Mouse (Mus musculus): ENCODE data around the gene Hfm1. TPM values are rescaled to one million over a fixed set of nuclear protein-coding genes. Genes with fewer than 3 reads are reported as not detected.

The Hfm1 gene
- total RNA-seq, 2 experiments from 2014 or later, result 3.9 to 5.2 TPM

DNA sequence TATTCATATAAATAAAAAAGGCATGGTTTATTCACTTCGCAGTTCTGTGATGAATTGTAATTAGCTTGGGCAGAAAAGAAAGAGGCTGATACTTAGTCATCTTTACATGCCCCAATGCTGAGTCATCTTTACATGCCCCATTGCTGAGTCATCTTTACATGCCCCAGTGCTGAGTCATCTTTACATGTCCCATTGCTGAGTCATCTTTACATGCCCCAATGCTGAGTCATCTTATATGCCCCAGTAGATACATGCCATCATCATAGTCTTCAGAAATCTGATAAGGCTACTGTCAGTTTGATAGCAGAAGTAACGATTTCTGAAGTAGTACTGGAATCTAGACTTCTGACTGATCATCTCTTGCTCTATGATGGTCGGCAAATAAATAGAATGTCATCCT, 72.8 kb downstream of the Hfm1 start:
- intact Hi-C loops (cut with DNase I), result no loop called here
- DNase-seq, result no peak

DNA sequence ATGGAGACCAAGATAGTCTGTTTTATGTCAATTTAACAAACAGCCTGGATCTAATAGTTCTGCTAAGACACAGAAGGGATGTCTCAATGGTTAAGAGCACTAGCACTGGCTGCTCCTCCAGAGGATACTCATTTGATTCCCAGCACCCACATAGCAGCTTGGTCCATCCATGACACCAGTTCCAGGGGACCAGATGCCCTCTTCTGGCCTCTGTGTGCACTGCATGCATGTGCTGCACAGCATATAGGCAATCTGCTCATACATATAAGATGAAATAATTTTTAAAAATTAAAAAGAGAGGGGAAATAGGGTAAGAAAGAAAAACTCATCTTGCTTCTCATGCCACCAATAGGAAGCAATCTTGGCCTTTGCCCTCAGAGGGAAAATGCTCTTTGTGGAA, 79.1 kb downstream of the Hfm1 start:
- intact Hi-C loops (cut with DNase I), result no loop called here

DNA sequence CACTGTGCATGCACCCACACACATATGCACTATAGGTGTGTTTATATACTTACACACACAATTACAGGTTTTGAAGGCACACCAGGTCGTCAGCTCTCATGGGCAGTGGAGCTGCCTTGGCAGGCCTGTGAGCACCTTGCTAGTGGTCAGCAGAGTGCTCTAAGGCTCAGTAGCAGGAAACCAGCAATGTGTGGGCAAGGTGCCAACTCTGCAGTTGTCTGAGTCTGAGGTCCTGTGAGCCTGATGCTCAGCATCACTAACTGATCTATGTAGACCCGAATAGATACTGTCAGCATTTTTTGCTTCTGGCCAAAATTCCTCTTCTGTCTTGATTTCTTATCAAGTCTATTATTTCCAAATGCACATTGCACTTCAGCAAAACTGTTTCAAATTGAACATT, 82.2 kb downstream of the Hfm1 start:
- peak; percentile 26 for DNase-seq
- intact Hi-C loops (cut with DNase I), result no loop called here

More for the DNA sequence above, 79.1 kb downstream of the Hfm1 start:
- DNase-seq, result no peak

DNA sequence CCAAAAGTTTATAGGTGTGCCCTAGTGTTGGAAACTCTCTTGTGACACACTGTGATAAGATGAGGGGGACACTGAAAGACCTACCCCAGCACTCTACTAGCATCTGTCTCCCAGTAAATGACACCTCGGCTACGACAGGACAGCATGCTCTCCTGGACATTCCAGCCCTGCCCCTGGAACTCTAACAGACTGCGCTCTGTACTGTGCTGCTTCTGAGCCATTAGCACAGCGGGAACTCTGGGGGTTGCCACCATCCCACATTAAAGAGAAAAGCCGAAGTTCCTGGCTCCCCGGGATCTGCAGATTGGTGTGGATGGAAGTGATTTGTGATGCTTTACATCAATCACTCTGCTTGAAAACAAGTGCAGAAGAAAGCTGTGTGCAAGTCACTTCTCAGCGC, 93.1 kb downstream of the Hfm1 start:
- DNase-seq, result no peak
- intact Hi-C loops (cut with DNase I), result no loop called here

DNA sequence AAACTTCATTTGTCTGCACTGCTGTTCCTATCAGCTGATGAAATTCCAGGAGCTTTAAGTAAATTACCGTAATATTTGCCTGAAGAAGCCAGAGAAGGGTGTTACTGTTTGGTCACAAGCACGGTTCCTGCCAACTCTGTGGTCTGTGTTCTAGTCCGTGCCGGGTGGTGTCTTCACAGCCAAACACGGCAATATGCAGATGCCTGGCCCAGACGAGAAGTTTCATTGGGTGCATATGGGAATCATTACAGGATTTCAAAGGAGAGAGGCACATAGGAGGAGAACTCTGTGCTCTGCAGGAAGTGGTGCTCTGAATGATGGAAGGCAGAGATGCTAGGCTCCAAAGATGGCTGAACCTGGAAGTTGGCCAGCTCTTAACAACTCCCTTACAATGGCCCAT, 94.7 kb downstream of the Hfm1 start:
- intact Hi-C loops (cut with DNase I), result no loop called here
- DNase-seq, result no peak

DNA sequence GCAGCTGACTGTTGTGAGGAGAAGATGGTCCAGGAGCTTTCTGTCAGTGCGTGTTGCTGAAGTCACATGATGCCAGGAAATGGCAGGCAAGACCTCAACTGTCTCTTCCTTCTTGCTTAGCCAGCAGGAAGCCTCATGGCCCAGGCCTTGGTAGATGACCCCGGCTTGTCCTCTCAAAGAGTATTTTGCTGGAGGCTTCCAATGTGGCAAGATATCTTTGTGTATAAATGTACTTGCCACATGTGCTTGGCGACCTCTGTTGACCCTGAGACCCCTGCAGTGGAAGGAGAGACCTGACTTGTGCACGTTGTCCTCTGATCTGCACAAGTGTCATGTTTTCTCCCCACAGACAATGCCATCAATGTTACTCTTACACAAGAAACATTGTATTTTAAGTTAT, 95.3 kb downstream of the Hfm1 start:
- intact Hi-C loops (cut with DNase I), result no loop called here
- DNase-seq, result no peak

DNA sequence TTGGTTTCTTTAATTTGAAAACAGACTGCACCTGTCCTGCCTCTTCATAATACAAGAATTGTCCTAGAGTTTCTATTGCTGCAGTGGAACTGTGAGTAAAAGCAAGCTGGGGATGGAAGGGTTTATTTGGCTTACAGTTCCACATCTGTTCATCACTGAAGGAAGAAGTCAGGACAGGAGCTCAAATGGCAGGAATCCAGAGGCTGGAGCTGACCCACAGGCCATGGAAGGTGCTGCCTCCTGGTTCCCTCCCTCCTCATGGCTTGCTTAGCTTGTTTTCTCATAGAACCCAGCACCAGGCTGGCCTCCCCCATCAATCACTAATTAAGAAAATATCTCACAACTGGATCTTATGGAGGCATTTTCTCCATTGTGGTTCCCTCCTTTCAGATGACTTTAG, 99.4 kb downstream of the Hfm1 start:
- intact Hi-C loops (cut with DNase I), result no loop called here
- no peak for DNase-seq

DNA sequence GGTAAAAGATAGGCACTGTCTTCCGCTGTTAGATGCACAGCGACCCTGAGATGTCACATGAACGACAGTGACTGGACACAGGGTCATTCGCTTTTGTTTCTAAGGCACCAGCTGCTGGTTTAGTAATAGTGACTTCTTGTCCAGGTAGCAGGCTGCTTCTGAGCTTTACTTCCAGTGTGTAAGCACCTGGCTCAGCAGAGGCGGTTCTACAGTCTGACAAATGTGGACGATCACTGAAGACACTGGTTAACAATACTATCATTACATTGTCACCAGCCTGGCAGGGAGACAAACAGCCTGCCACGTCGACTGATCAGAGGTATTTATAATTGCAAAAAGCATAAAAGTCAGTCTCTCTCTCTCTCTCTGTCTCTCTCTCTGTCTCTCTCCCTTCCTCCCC, 100.1 kb downstream of the Hfm1 start:
- no peak for DNase-seq
- intact Hi-C loops (cut with DNase I), result no loop called here

DNA sequence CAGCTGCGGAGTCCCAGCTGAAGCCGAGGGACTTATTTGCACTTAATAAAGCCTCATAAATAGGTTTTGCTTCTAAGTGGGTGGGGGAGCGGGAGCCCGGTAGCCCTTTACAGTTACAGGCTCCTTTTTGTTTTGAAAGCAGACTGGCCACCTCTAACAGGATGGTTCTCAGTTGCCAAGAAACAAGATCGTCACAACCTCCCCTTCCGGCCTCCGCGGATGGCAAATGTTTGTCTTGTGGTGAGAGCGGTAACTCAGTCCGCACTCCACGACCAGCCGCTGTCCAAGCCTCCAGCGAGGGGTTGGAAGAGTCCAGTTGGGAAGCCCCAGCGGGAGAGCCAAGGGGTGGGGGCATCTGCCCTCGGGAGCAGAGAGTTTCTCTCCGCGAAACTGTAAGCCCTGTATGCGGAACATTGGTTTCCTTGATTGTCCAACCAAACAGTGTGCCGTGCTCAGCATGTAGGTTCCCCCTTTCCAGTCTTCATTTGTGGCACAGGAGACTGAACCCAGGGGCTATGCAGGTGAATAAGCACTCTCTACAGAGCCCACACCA, 100.7 kb downstream of the Hfm1 start:
- DNase-seq, result peak; percentile 23
- intact Hi-C loops (cut with DNase I), result no loop called here

DNA sequence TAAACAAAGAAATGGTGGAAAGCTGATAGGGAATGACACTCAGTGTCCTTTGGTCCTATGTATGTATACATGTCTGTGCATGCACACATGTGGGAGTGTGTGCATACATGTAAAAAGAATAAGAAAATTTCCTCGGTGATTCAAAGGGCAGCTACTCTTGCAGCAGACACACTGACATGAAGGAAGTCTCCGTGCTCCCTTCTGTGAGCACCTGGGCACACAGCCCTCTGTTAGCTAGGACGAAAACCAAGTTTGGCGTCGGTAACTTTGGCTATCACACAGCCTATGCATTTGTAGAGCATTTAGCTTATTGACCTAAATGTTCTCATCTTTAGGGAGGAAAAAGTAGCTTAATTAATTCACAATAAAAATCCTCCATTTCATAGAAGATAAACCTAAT, 101.4 kb downstream of the Hfm1 start:
- no peak for DNase-seq
- intact Hi-C loops (cut with DNase I), result no loop called here

DNA sequence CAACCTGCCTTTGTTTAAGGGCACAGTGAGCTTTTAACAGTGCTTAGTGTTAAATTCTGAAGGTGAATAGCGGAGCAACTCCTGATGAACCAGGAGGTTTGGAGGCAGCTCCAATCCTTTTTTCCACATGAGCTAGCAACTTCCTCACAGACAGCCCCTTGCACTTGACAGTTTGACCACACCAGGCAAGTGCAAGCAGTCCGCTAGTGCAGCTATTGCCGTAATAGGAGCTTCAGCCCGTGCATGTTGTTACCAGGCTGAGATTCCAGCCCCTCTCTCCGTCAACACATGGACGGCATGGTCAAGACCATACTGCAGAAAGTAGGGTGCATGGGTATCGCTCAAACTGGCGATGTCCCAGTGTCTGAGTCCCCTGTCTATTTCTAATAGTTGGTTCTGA, 106.5 kb downstream of the Hfm1 start:
- intact Hi-C loops (cut with DNase I), result no loop called here
- DNase-seq, result no peak

DNA sequence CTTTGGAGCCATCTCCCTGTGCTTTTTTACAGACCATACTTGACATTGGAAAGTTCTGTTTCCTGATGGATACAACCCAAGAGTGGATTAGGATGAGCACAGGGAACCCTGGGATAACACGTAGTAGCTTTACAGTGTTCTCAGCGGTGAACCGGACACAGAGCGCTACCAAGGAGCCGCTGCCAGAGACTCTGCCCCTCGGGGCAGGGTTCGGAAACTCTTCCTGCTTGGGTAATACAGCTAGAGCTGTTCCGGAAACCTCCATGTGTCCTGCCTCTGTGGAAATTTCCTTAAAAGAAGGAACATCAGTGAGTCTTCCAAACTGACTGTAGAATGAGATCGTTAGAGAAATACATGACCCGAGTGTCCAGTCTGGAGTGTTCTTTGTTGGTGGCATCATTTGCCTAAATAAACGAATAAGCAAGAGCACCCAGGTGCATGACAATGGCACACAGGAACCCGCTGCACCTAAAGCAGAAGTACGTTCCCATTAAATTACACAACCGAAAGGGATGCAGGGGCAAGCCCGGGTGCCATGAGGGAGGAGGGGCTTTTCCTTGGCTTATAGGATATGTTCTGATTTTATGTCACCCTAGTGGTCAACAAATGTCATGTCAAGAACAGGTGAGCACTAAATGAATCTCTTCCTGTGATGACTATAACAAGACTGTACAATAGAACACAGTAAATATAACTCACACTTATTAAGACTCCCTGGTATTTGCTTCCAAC, 110.0 kb downstream of the Hfm1 start:
- intact Hi-C loops (cut with DNase I), result no loop called here
- DNase-seq, result no peak

DNA sequence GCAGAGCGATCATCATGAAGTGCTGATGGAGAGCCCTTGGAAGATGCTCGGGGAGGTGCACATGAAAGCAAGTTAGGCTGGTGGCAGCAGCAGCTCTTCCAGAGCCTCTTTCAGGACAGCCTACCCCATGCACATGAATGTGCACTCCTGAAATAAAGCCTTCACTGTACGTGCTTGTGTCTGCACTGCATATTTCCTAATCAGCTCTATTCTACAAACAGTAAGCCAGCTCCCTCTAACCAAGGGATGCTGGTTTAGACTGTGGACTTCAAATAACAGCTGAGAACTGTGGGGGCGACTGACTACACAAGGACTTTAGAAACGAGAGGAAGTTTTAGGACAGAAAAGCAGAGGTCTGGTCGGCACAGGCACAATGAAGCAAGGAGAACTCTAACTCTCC, 111.5 kb downstream of the Hfm1 start:
- intact Hi-C loops (cut with DNase I), result no loop called here
- no peak for DNase-seq

DNA sequence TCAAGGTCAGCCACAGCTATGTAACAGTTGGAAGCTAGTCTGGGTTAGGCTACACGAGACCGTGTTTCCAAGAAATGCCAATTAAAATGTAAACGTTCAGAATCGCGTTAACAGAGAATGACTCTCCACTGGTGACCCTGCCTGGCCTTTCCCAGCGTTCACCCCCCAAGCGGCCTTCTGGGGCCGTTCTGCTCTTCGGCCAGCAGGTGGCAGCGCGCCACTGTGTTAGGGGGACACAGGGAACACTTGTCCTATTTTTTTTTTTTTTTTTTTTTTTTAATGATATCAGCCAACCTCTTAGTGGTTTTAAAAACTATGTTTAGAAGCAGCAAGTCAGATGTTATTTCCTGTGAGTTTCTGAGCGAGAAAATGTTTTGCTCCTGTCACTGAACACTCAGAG, 123.0 kb downstream of the Hfm1 start:
- intact Hi-C loops (cut with DNase I), result loop anchor here (5.0 kb wide), 1 partner anchor 341 kb away; no protein-coding TSS in a partner anchor

DNA sequence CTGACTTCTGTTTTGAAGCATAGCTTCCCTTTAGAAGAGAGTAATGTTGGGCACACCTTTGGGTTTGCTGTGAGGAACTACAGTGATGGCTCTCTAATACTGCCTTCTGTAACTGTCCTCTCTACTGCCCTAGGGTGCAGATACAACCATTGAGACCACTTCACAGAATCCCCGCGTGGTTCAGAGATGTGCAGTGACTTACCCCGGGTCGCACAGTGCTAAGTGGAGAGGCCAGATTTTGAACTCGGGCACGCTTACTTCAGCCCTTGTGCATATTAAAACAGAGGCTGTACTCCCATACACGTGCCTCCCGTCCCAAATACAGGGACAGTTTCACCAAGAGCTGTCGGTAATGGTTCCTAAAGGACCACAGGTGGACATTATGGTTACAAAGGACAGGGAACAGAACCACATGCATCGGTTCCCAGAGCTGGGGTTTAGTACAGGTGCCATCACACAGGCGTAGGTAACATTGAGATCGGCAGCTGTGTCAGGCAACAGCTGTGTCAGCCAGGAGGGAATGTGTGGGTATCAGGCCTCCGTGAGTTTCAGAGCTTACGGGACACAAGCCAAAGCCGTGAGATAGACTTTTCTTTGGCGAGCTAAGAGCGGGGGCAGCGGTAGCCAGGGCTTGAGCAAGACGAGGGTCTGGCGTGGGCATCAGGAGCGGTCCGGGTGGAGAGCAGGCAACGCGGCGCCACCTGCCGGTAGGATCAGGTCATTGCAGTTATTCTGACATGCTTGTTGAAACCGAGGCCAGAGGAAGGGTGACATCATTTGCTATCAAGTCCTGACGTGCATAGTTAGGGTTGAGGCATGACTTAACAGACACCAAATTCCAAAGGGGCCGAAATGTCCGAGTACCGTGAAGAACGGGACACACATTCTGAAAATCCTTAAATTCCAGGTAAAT, 124.0 kb downstream of the Hfm1 start:
- peak; percentile 94 for DNase-seq

More for the DNA sequence above, 123.0 kb downstream of the Hfm1 start:
- peak; percentile 72 for DNase-seq

DNA sequence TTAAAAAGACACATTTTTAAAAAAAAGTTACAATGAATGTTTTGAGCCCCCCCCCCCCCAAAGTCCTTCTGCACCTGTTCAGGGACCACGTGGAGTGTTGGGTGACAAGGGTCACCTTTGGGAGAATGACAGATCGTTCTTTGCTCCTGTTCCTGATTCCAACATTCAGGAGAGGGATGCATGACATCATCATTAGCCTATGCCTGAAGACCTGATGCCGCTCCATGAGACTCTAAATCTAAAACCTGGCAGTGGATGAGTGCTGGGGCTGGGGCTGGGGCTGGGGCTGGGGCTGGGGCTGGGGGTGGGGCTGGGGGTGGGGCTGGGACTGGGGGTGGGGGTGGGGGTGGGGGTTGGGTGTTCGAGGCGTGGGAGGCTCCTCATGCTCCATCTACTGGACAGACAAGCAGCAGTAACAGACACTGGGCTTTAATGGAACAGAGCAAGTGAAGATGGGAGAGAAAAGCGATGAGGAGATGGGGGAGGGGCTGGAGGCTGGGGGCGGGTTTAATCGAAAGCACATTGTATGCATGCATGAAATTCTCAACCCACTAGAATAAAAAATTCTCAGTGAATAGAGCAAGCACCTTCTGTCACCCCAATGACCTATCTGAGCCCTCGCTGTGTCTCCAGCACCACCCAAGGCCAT, 124.8 kb downstream of the Hfm1 start:
- DNase-seq, result no peak
- intact Hi-C loops (cut with DNase I), result loop anchor here (5.0 kb wide), 1 partner anchor 339 kb away; no protein-coding TSS in a partner anchor

More for the DNA sequence above, 124.0 kb downstream of the Hfm1 start:
- intact Hi-C loops (cut with DNase I), result loop anchor here (5.0 kb wide), 1 partner anchor 340 kb away; no protein-coding TSS in a partner anchor

DNA sequence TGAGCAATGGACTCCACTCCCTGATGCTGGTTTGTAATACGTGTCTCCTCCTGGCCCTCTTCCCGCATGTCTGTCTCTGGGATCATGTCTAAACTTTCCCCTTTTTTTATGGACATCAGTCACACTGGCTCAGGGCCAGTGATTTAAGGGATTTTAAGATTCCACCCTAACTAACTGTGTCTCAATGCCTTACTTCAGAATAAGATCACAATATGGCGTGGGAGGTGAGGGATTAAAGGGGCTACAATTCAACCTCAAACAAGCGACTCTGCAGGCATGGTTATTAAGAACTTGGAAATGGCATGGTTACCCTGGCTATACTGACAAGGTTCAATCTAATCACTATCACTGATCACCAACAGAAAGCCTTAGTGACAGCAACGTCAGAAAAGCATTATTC, 128.2 kb downstream of the Hfm1 start:
- intact Hi-C loops (cut with DNase I), result no loop called here
- no peak for DNase-seq

DNA sequence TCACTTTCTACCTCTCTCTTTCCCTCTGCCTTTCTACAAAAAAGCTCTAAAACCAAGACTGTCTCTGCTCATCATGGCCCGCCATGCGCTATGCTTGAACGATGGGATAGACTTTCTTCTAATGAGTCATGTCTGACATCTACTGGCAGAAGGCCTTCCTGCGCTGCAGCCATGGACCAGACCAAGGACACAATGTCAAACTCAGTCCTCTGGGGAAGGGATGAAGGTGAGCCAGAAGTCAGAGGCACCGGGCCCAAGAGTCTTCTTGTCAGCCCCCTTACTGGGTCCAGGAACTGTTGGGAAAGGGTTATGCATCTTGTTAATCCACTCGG, 134.9 kb downstream of the Hfm1 start:
- DNase-seq, result peak; percentile 24
- intact Hi-C loops (cut with DNase I), result no loop called here

DNA sequence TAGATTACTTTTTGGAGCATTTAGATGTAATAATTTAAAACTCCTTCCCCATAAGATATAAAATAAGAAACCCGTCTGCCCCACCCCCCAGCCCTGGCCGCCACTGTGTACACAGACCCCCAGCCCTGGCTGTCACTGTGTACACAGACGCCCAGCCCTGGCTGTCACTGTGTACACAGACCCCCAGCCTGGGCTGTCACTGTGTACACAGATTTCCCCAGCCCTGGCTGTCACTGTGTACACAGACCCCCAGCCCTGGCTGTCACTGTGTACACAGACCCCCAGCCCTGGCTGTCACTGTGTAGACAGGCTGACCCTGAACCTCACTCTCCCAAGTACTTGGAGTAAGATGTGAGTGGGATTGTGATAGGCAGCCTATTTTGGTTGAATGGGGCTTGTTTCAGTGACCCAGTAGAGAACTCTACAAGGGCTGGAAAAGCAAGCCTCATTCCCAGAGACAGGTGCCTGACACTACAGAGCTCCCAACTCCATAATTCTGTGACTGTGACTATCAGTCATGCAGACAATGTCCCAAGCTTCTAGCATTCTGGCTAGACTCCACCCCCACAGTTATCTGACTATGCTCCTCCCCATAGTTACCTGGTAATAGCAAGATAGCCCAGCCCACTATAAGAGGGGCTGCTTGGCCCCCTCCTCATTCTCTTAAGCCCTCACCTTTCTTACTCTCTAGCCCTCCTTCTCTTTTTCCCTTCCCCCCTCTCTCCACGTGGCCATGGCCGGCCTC, 135.5 kb downstream of the Hfm1 start:
- intact Hi-C loops (cut with DNase I), result no loop called here
- DNase-seq, result no peak
